In genomic region chr13:113657204-113657603, GRCm38 (mm10) we compare ENCODE assay signal across 21 mouse cellular contexts. TPM values are rescaled to one million over a fixed set of nuclear protein-coding genes. Genes with fewer than 3 reads are reported as not detected.
DNase-seq lines count a peak whose midpoint lies in the region; ATAC-seq and TF ChIP-seq lines count a peak whose summit lies in the region.
"Had no signal": no experiment of that assay in that cellular context is flagged by ENCODE, and none has a peak within 500 bp of the region (broad histone marks: within the 10 kb centered on the region; RNA-seq: fewer than 3 reads in every experiment).

No protein-coding gene starts in this region.

- H3K9me3 ChIP-seq in heart, embryonic 10.5 days, result no peaks in the 10 kb centered on the region
- H3K9me3 ChIP-seq: embryonic facial prominence, embryonic 13.5 days; intestine, embryonic 15.5 days; kidney, embryonic 15.5 days; liver, embryonic 15.5 days; neural tube, embryonic 12.5 days had no signal

- peaks cover 31% of the 10 kb centered on the region for H3K4me1 ChIP-seq in heart, embryonic 10.5 days
- H3K4me1 ChIP-seq in heart, adult 2 months (ENCODE audit: control insufficient read depth, insufficient read depth, low read length), result no peaks in the 10 kb centered on the region
- H3K4me1 ChIP-seq: intestine, embryonic 15.5 days; kidney, embryonic 15.5 days; liver, embryonic 15.5 days; neural tube, embryonic 12.5 days had no signal

- no peak for TF ChIP-seq CTCF in heart, adult 2 months (IDR thresholded peaks at IDR 0.05)
- no peak for TF ChIP-seq CTCF in layer of hippocampus, adult 2 months (conservative IDR thresholded peaks at IDR 0.05)

- H3K9ac ChIP-seq in heart, adult 2 months (ENCODE audit: low read depth, low read length), result no peak overlapping the region
- H3K9ac ChIP-seq: embryonic facial prominence, embryonic 13.5 days; forebrain, postnatal 0 days; hindbrain, embryonic 14.5 days; intestine, embryonic 15.5 days; kidney, embryonic 15.5 days; liver, embryonic 15.5 days; neural tube, embryonic 12.5 days had no signal

- H3K36me3 ChIP-seq in heart, embryonic 10.5 days, result peaks cover 8% of the 10 kb centered on the region; the same call in 1 of the 2 replicates
- H3K36me3 ChIP-seq in heart, adult 2 months (ENCODE audit: control insufficient read depth, insufficient read depth, low read length), result no peaks in the 10 kb centered on the region
- H3K36me3 ChIP-seq: embryonic facial prominence, embryonic 13.5 days; intestine, embryonic 15.5 days; kidney, embryonic 15.5 days; liver, embryonic 15.5 days; neural tube, embryonic 12.5 days had no signal

- no peak for TF ChIP-seq POLR2A in heart, adult 2 months (IDR thresholded peaks at IDR 0.05; ENCODE audit: insufficient read depth, low read depth, low read length)

- intact Hi-C loops in heart, adult 2 months (cut with DNase I), result no loop called here

- H3K4me3 ChIP-seq in heart, embryonic 10.5 days, result peak overlapping the region; percentile 40
- H3K4me3 ChIP-seq in heart, adult 2 months, result no peak overlapping the region
- H3K4me3 ChIP-seq in layer of hippocampus, adult 2 months, result no peak overlapping the region
- H3K4me3 ChIP-seq: embryonic facial prominence, embryonic 13.5 days; intestine, embryonic 15.5 days; kidney, embryonic 15.5 days; liver, embryonic 15.5 days; neural tube, embryonic 12.5 days had no signal

- TF ChIP-seq EP300 in heart, adult 2 months (IDR thresholded peaks at IDR 0.05; ENCODE audit: insufficient read depth, low read depth, low read length), result no peak

- DNase-seq in heart, embryonic 10.5 days (ENCODE audit: low spot score), result no peak
- no peak for DNase-seq in heart, adult 2 months
- DNase-seq in layer of hippocampus, adult 11-12 months (ENCODE audit: low spot score), result peak; percentile 46
- no peak for DNase-seq in layer of hippocampus, adult 2 months (ENCODE audit: low spot score in 2 of 2)
- DNase-seq in brain, adult 2 months (ENCODE audit: low read depth, low spot score), result peak; percentile 49
- no peak for DNase-seq in adrenal gland, adult (ENCODE audit: inconsistent age in 2 of 2, low spot score in 1 of 2)
- DNase-seq: adrenal gland, postnatal 14 days; cerebellum, adult 18-20 months; forebrain, postnatal 0 days; lung, postnatal 10 days; thymus, postnatal 4 days had no signal

- H3K27me3 ChIP-seq in heart, embryonic 10.5 days (ENCODE audit: insufficient read depth, poor library complexity, severe bottlenecking), result no peaks in the 10 kb centered on the region
- no peaks in the 10 kb centered on the region for H3K27me3 ChIP-seq in heart, adult 2 months (ENCODE audit: control insufficient read depth, insufficient read depth, low read length)
- H3K27me3 ChIP-seq: embryonic facial prominence, embryonic 13.5 days; intestine, embryonic 15.5 days; kidney, embryonic 15.5 days; liver, embryonic 15.5 days; neural tube, embryonic 12.5 days had no signal

- ATAC-seq in megakaryocyte progenitor cell, adult 5-6 weeks (replicated peaks; ENCODE audit: poor library complexity), result peak; percentile 87
- ATAC-seq: forebrain, postnatal 0 days; intestine, embryonic 15.5 days had no signal

- 46% methylated on average over 7 of the region's 7 CpGs for WGBS in heart, embryonic 10.5 days
- WGBS in heart, adult 2 months, result 51% methylated on average over 7 of the region's 7 CpGs

- H3K79me2 ChIP-seq in heart, adult 2 months (replicated peaks; ENCODE audit: control insufficient read depth, insufficient read depth, low read length), result no peaks in the 10 kb centered on the region; the same call in none of the 2 replicates

- H3K27ac ChIP-seq in heart, embryonic 10.5 days, result peak overlapping the region; percentile 82
- no peak overlapping the region; the same call in 1 of the 2 replicates for H3K27ac ChIP-seq in heart, adult 2 months
- H3K27ac ChIP-seq in layer of hippocampus, adult 2 months, result no peak overlapping the region
- H3K27ac ChIP-seq: embryonic facial prominence, embryonic 13.5 days; hindbrain, embryonic 14.5 days; intestine, embryonic 15.5 days; kidney, embryonic 15.5 days; liver, embryonic 15.5 days; neural tube, embryonic 12.5 days had no signal

RNA-seq across cellular contexts. Expression of gene Hspb3, which starts 6.3 kb away (rescaled TPM):
- polyA plus RNA-seq in heart, embryonic 10.5 days (2016; fragmentation: Nextera tagmentation; extraction: Ambion mirVana), result 42.9 and 76.4 TPM in 2 replicates
- 10 to 100 TPM; 14.2 to 17.6 TPM for total RNA-seq in heart, adult 2 months (2021)
- polyA plus RNA-seq in heart, adult 2 months (2012; rRNA removed), result 19.6 and 35.9 TPM in 2 replicates
- total RNA-seq in layer of hippocampus, adult 2 months (2021), result 1 to 10 TPM in 1 of 2 experiments, under 1 TPM in 1; 0.64 to 1.5 TPM
- total RNA-seq in megakaryocyte progenitor cell, adult 5-6 weeks (2015), result not detected in 2 replicates
- total RNA-seq in megakaryocyte progenitor cell, adult 5-6 weeks (2017), result not detected in 2 replicates
- total RNA-seq: adrenal gland, postnatal 14 days; megakaryocyte-erythroid progenitor cell, adult 5-6 weeks had no signal
- polyA plus RNA-seq: C2C12; gonadal fat pad, adult 2 months; intestine, embryonic 15.5 days had no signal

RNA-seq across cellular contexts. Expression of gene Snx18, which starts 38.8 kb away (rescaled TPM):
- 18.0 and 22.4 TPM in 2 replicates for polyA plus RNA-seq in heart, embryonic 10.5 days (2016; fragmentation: Nextera tagmentation; extraction: Ambion mirVana)
- 10 to 100 TPM; 18.0 to 20.4 TPM for total RNA-seq in heart, adult 2 months (2021)
- polyA plus RNA-seq in heart, adult 2 months (2012; rRNA removed), result 8.3 and 14.8 TPM in 2 replicates
- total RNA-seq in layer of hippocampus, adult 2 months (2021), result 10 to 100 TPM; 20.1 to 20.6 TPM
- 35.4 and 45.4 TPM in 2 replicates for total RNA-seq in megakaryocyte progenitor cell, adult 5-6 weeks (2015)
- total RNA-seq in megakaryocyte progenitor cell, adult 5-6 weeks (2017), result 40.1 and 42.2 TPM in 2 replicates

Comparison
In these comparisons a context has a peak if more than half of its experiments do, and no peak if none do; other contexts are left out.
1. DNase-seq: peak in layer of hippocampus, adult 11-12 months (single experiment) and brain, adult 2 months (single experiment); none in heart, embryonic 10.5 days (single experiment), heart, adult 2 months (0 of 2), layer of hippocampus, adult 2 months (0 of 2) and adrenal gland, adult (0 of 2).
2. RNA of gene Hspb3, which starts 6.3 kb away (total RNA-seq): 14.2 to 17.6 TPM in heart, adult 2 months; 0.64 to 1.5 TPM in layer of hippocampus, adult 2 months and not detected in megakaryocyte progenitor cell, adult 5-6 weeks; every median in the first group is over 4 times any median in the second.